Mouse (Mus musculus) lung, embryonic 15.5 days (tissue): ENCODE measurements around the gene Olfr1347. TPM values are rescaled to one million over a fixed set of nuclear protein-coding genes. Genes with fewer than 3 reads are reported as not detected.
"Not testable (repeated sequence)": the region's sequence is repeated elsewhere in the genome, so short reads cannot be mapped to it uniquely, and the experiment has no call there.

Source experiments
- ATAC-seq: fragments of 200-750 bp; cut with Nextera tagmentation; 2 replicates; pipeline ENCODE4 v1.8.0; 2017; ENCODE audit warnings: moderate number of reproducible peaks, borderline replicate concordance; ENCODE audit not compliant: low FRiP score, low TSS enrichment; ENCODE audit errors: extremely low read depth
- H3K27ac ChIP-seq: fragments of 300-500 bp; sonication (generic); 2 replicates; pipeline ENCODE4 v1.5.1; 2015; ENCODE audit warnings: moderate library complexity, mild to moderate bottlenecking, inconsistent platforms
- H3K27me3 ChIP-seq: fragments of 300-500 bp; sonication (generic); 2 replicates; pipeline ENCODE4 v1.6.1; 2015; ENCODE audit warnings: inconsistent platforms
- H3K36me3 ChIP-seq: fragments of 300-500 bp; sonication (generic); 2 replicates; pipeline ENCODE4 v1.6.1; 2015; ENCODE audit warnings: inconsistent platforms
- H3K4me1 ChIP-seq: fragments of 300-500 bp; sonication (generic); 2 replicates; pipeline ENCODE4 v1.6.1; 2015; ENCODE audit warnings: inconsistent platforms
- H3K4me2 ChIP-seq: fragments of 300-500 bp; sonication (generic); 2 replicates; pipeline ENCODE4 v1.6.1; 2015; ENCODE audit warnings: inconsistent platforms, mild to moderate bottlenecking, moderate library complexity
- H3K4me3 ChIP-seq: fragments of 300-500 bp; sonication (generic); 2 replicates; pipeline ENCODE4 v1.5.1; 2015; ENCODE audit warnings: mild to moderate bottlenecking, inconsistent platforms
- H3K9ac ChIP-seq: fragments of 300-500 bp; sonication (generic); 2 replicates; pipeline ENCODE4 v1.6.1; 2015; ENCODE audit warnings: inconsistent platforms
- H3K9me3 ChIP-seq: fragments of 300-500 bp; sonication (generic); 2 replicates; pipeline ENCODE4 v1.6.1; 2016; ENCODE audit warnings: inconsistent platforms
- WGBS: fragments of 180-500 bp; shearing (Covaris S2); methylation state at CpG from one replicate; pipeline ENCODE4 v1.1.7; 2015; 5-methylcytosine and 5-hydroxymethylcytosine counted together
- polyA plus RNA-seq: library from polyadenylated mRNA; unstranded; fragments of >200 nt; fragmentation: Nextera tagmentation; extraction: Ambion mirVana; gene quantifications from 2 replicates; pipeline ENCODE4 v1.2.1, GENCODE M21; 2015

Gene Olfr1347
- not detected in 2 replicates for polyA plus RNA-seq

- Histone ChIP-seq H3K9me3 (no peaks in the 10 kb centered on the region), H3K9ac (no peak within 1 kb of the TSS), H3K4me3 (no peak within 1 kb of the TSS), H3K27ac (no peak within 1 kb of the TSS), H3K27me3 (no peaks in the 10 kb centered on the region), H3K4me1 (no peaks in the 10 kb centered on the region), H3K36me3 (no peaks in the 10 kb centered on the region), H3K4me2 (no peak within 1 kb of the TSS)
- no peak for ATAC-seq
- 37% methylated on average over 1 of the region's 1 CpGs for WGBS
Observed at GRCm38 (mm10) chr7:6499655-6500054, at the start of gene Olfr1347. Gene Olfr1347 (minus strand): TSS chr7:6499755.

GRCm38 (mm10) chr7:6526141-6526540, 26.6 kb upstream of the Olfr1347 start:
- no peaks in the 10 kb centered on the region for H3K27me3 ChIP-seq
- no peak overlapping the region for H3K4me2 ChIP-seq
- no peak overlapping the region for H3K9ac ChIP-seq
- WGBS: 63% methylated on average over 5 of the region's 5 CpGs
- no peaks in the 10 kb centered on the region for H3K4me1 ChIP-seq
- no peak overlapping the region for H3K4me3 ChIP-seq
- no peak for ATAC-seq
- no peaks in the 10 kb centered on the region for H3K9me3 ChIP-seq
- H3K27ac ChIP-seq: no peak overlapping the region
- no peaks in the 10 kb centered on the region for H3K36me3 ChIP-seq

- Histone ChIP-seq H3K4me1 (no peaks in the 10 kb centered on the region), H3K36me3 (no peaks in the 10 kb centered on the region), H3K27me3 (no peaks in the 10 kb centered on the region), H3K9me3 (no peaks in the 10 kb centered on the region), H3K9ac (no peak overlapping the region), H3K27ac (no peak overlapping the region), H3K4me2 (no peak overlapping the region), H3K4me3 (no peak overlapping the region)
- ATAC-seq: no peak
- WGBS: 49% methylated on average over 3 of the region's 3 CpGs
Observed at GRCm38 (mm10) chr7:6525001-6525400, 25.4 kb upstream of the Olfr1347 start.

GRCm38 (mm10) chr7:6522850-6523249, 23.3 kb upstream of the Olfr1347 start, which contains the start of gene Olfr1349:
Gene Olfr1349 (minus strand): TSS chr7:6522950.
- H3K4me1 ChIP-seq: no peaks in the 10 kb centered on the region
- no peak for ATAC-seq
- WGBS: 89% methylated on average over 5 of the region's 5 CpGs
- H3K36me3 ChIP-seq: no peaks in the 10 kb centered on the region
- no peak within 1 kb of the TSS for H3K4me3 ChIP-seq
- no peaks in the 10 kb centered on the region for H3K9me3 ChIP-seq
- H3K4me2 ChIP-seq: no peak within 1 kb of the TSS
- H3K9ac ChIP-seq: no peak within 1 kb of the TSS
- H3K27ac ChIP-seq: no peak within 1 kb of the TSS
- no peaks in the 10 kb centered on the region for H3K27me3 ChIP-seq

GRCm38 (mm10) chr7:6521666-6522065, 22.1 kb upstream of the Olfr1347 start:
- no peak overlapping the region for H3K27ac ChIP-seq
- H3K36me3 ChIP-seq: no peaks in the 10 kb centered on the region
- WGBS: 33% methylated on average over 1 of the region's 1 CpGs
- H3K4me1 ChIP-seq: no peaks in the 10 kb centered on the region
- H3K4me3 ChIP-seq: no peak overlapping the region
- H3K9ac ChIP-seq: no peak overlapping the region
- H3K27me3 ChIP-seq: no peaks in the 10 kb centered on the region
- H3K9me3 ChIP-seq: no peaks in the 10 kb centered on the region
- H3K4me2 ChIP-seq: no peak overlapping the region
- ATAC-seq: no peak

- H3K4me2 ChIP-seq: no peak within 1 kb of the TSS
- H3K9ac ChIP-seq: no peak within 1 kb of the TSS
- no peaks in the 10 kb centered on the region for H3K9me3 ChIP-seq
- no peaks in the 10 kb centered on the region for H3K4me1 ChIP-seq
- WGBS: 87% methylated on average over 1 of the region's 1 CpGs
- H3K27me3 ChIP-seq: no peaks in the 10 kb centered on the region
- no peak within 1 kb of the TSS for H3K27ac ChIP-seq
- no peak within 1 kb of the TSS for H3K4me3 ChIP-seq
- ATAC-seq: no peak
- H3K36me3 ChIP-seq: no peaks in the 10 kb centered on the region
Observed at GRCm38 (mm10) chr7:6508648-6509047, 9.1 kb upstream of the Olfr1347 start, which contains the start of gene Olfr1348. Gene Olfr1348 (minus strand): TSS chr7:6508748.

- 18% methylated on average over 2 of the region's 2 CpGs for WGBS
- Histone ChIP-seq H3K27me3 (no peaks in the 10 kb centered on the region), H3K4me2 (no peak within 1 kb of the TSS), H3K36me3 (no peaks in the 10 kb centered on the region), H3K27ac (no peak within 1 kb of the TSS), H3K4me3 (no peak within 1 kb of the TSS), H3K9ac (no peak within 1 kb of the TSS), H3K4me1 (no peaks in the 10 kb centered on the region), H3K9me3 (no peaks in the 10 kb centered on the region)
- ATAC-seq: no peak
Observed at GRCm38 (mm10) chr7:6486841-6487240, 12.7 kb downstream of the Olfr1347 start, which contains the start of gene Olfr5. Gene Olfr5 (minus strand): TSS chr7:6486941.

- not testable (repeated sequence) for H3K4me2 ChIP-seq, H3K36me3 ChIP-seq, H3K4me3 ChIP-seq, H3K27me3 ChIP-seq, H3K27ac ChIP-seq, H3K9ac ChIP-seq, ATAC-seq, H3K4me1 ChIP-seq, H3K9me3 ChIP-seq
- WGBS: 54% methylated on average over 2 of the region's 2 CpGs
Observed at GRCm38 (mm10) chr7:6477633-6478032, 21.9 kb downstream of the Olfr1347 start.

GRCm38 (mm10) chr7:6466951-6467350, 32.6 kb downstream of the Olfr1347 start, which contains the start of gene Olfr1346:
Gene Olfr1346 (plus strand): TSS chr7:6467101.
- Histone ChIP-seq H3K9ac (no peak within 1 kb of the TSS), H3K4me3 (no peak within 1 kb of the TSS), H3K9me3 (no peaks in the 10 kb centered on the region), H3K27me3 (no peaks in the 10 kb centered on the region), H3K36me3 (no peaks in the 10 kb centered on the region), H3K27ac (no peak within 1 kb of the TSS), H3K4me2 (no peak within 1 kb of the TSS), H3K4me1 (no peaks in the 10 kb centered on the region)
- no peak for ATAC-seq

GRCm38 (mm10) chr7:6456399-6456798, 43.2 kb downstream of the Olfr1347 start:
- Histone ChIP-seq H3K27me3 (no peaks in the 10 kb centered on the region), H3K9ac (no peak overlapping the region), H3K27ac (no peak overlapping the region), H3K4me3 (no peak overlapping the region), H3K4me2 (no peak overlapping the region), H3K36me3 (no peaks in the 10 kb centered on the region), H3K9me3 (no peaks in the 10 kb centered on the region), H3K4me1 (no peaks in the 10 kb centered on the region)
- ATAC-seq: no peak
- WGBS: 37% methylated on average over 3 of the region's 3 CpGs

- H3K4me3 ChIP-seq: no peak within 1 kb of the TSS
- H3K36me3 ChIP-seq: no peaks in the 10 kb centered on the region
- H3K4me2 ChIP-seq: no peak within 1 kb of the TSS
- H3K4me1 ChIP-seq: no peaks in the 10 kb centered on the region
- H3K27ac ChIP-seq: no peak within 1 kb of the TSS
- no peaks in the 10 kb centered on the region for H3K9me3 ChIP-seq
- no peaks in the 10 kb centered on the region for H3K27me3 ChIP-seq
- no peak for ATAC-seq
- no peak within 1 kb of the TSS for H3K9ac ChIP-seq
Observed at GRCm38 (mm10) chr7:6455868-6456267, 43.7 kb downstream of the Olfr1347 start, which contains the start of gene Olfr1336. Gene Olfr1336 (plus strand): TSS chr7:6456168.

GRCm38 (mm10) chr7:6447771-6448170, 51.8 kb downstream of the Olfr1347 start:
- no peak overlapping the region for H3K27ac ChIP-seq
- H3K4me2 ChIP-seq: no peak overlapping the region
- WGBS: 83% methylated on average over 5 of the region's 5 CpGs
- no peak overlapping the region for H3K9ac ChIP-seq
- H3K27me3 ChIP-seq: no peaks in the 10 kb centered on the region
- no peaks in the 10 kb centered on the region for H3K36me3 ChIP-seq
- H3K9me3 ChIP-seq: no peaks in the 10 kb centered on the region
- no peak for ATAC-seq
- H3K4me3 ChIP-seq: no peak overlapping the region
- H3K4me1 ChIP-seq: no peaks in the 10 kb centered on the region

GRCm38 (mm10) chr7:6441173-6441572, 58.4 kb downstream of the Olfr1347 start:
- no peak overlapping the region for H3K27ac ChIP-seq
- no peak overlapping the region for H3K4me2 ChIP-seq
- no peaks in the 10 kb centered on the region; the same call in 1 of the 2 replicates for H3K9me3 ChIP-seq
- H3K4me3 ChIP-seq: no peak overlapping the region
- H3K4me1 ChIP-seq: no peaks in the 10 kb centered on the region
- 51% methylated on average over 2 of the region's 2 CpGs for WGBS
- H3K36me3 ChIP-seq: no peaks in the 10 kb centered on the region
- H3K27me3 ChIP-seq: no peaks in the 10 kb centered on the region
- ATAC-seq: no peak
- no peak overlapping the region for H3K9ac ChIP-seq
